In genomic region chrX:142984170-142984569, GRCm38 (mm10) we compare ENCODE assay signal across 25 mouse cellular contexts.
"Had no signal": no experiment of that assay in that cellular context is flagged by ENCODE, and none has a peak within 500 bp of the region (broad histone marks: within the 10 kb centered on the region; RNA-seq: fewer than 3 reads in every experiment).

No protein-coding gene starts in this region.

- H3K4me3 ChIP-seq: heart, embryonic 13.5 days; heart, embryonic 15.5 days; hindbrain, embryonic 13.5 days; hindbrain, embryonic 15.5 days; left cerebral cortex, adult 2 months; limb, embryonic 10.5 days; limb, embryonic 12.5 days; liver, embryonic 13.5 days; liver, embryonic 15.5 days had no signal

- ATAC-seq: hindbrain, postnatal 0 days; intestine, embryonic 16.5 days had no signal

- H3K27me3 ChIP-seq: heart, embryonic 13.5 days; heart, embryonic 15.5 days; liver, embryonic 13.5 days; liver, embryonic 15.5 days had no signal

- H3K27ac ChIP-seq: heart, embryonic 13.5 days; heart, embryonic 15.5 days; hindbrain, embryonic 13.5 days; hindbrain, embryonic 15.5 days; hindbrain, postnatal 0 days; kidney, postnatal 0 days; left cerebral cortex, adult 2 months; limb, embryonic 10.5 days; limb, embryonic 12.5 days had no signal

- H3K36me3 ChIP-seq: heart, embryonic 13.5 days; heart, embryonic 15.5 days; hindbrain, embryonic 13.5 days; hindbrain, embryonic 15.5 days; limb, embryonic 10.5 days; limb, embryonic 12.5 days; liver, embryonic 13.5 days; liver, embryonic 15.5 days had no signal

- H3K9ac ChIP-seq: heart, embryonic 13.5 days; heart, embryonic 15.5 days; hindbrain, embryonic 13.5 days; hindbrain, embryonic 15.5 days; limb, embryonic 12.5 days; liver, embryonic 13.5 days; liver, embryonic 15.5 days had no signal

- H3K4me2 ChIP-seq: heart, embryonic 11.5 days; heart, embryonic 13.5 days; heart, embryonic 15.5 days; hindbrain, embryonic 13.5 days; hindbrain, embryonic 15.5 days; limb, embryonic 12.5 days; liver, embryonic 11.5 days; liver, embryonic 13.5 days; liver, embryonic 15.5 days had no signal

- H3K9me3 ChIP-seq: heart, embryonic 13.5 days; heart, embryonic 15.5 days; hindbrain, embryonic 13.5 days; hindbrain, embryonic 15.5 days; limb, embryonic 10.5 days; limb, embryonic 12.5 days; liver, embryonic 13.5 days; liver, embryonic 15.5 days had no signal

- DNase-seq: gastrocnemius, postnatal 14 days; gastrocnemius, postnatal 36 days; heart, adult 18-20 months; heart, postnatal 14 days; heart, postnatal 36 days; kidney, adult 11 months; kidney, adult 2 months; kidney, adult 9 months; kidney, postnatal 14 days; kidney, postnatal 36 days; liver; liver, embryonic 13.5 days had no signal

- H3K4me1 ChIP-seq: heart, embryonic 13.5 days; heart, embryonic 15.5 days; hindbrain, embryonic 13.5 days; hindbrain, embryonic 15.5 days; limb, embryonic 10.5 days; limb, embryonic 12.5 days had no signal
